Mouse (Mus musculus) embryonic facial prominence, embryonic 13.5 days (tissue): Measurements from ENCODE around the gene Uqcrh. TPM values are rescaled to one million over a fixed set of nuclear protein-coding genes. Genes with fewer than 3 reads are reported as not detected.

Source experiments
- polyA plus RNA-seq: library from polyadenylated mRNA; unstranded; fragments of >200 nt; fragmentation: Nextera tagmentation; extraction: Ambion mirVana; gene quantifications from 2 replicates; pipeline ENCODE4 v1.2.1, GENCODE M21; 2015

Gene Uqcrh
- polyA plus RNA-seq, 1 experiment from 2014 or later = 479 TPM

Other genes with a start within 250 kb of the Uqcrh start
- gene Mob3c, start 247.0 kb downstream of the Uqcrh start, polyA plus RNA-seq = 8.7 and 9.8 TPM in 2 replicates
- 25.9 and 32.2 TPM in 2 replicates for gene Mknk1, start 235.9 kb downstream of the Uqcrh start, polyA plus RNA-seq
- gene Kncn, start 190.7 kb downstream of the Uqcrh start, polyA plus RNA-seq = not detected in 2 replicates
- not detected in 2 replicates for gene 6430628N08Rik, start 184.4 kb downstream of the Uqcrh start, polyA plus RNA-seq
- 2.4 and 3.9 TPM in 2 replicates for gene Dmbx1, start 135.1 kb downstream of the Uqcrh start, polyA plus RNA-seq
- gene Faah, start 57.1 kb downstream of the Uqcrh start, polyA plus RNA-seq = 2.1 and 2.8 TPM in 2 replicates
- 20.6 and 24.4 TPM in 2 replicates for gene Nsun4, start 21.2 kb downstream of the Uqcrh start, polyA plus RNA-seq
- 78.3 and 80.8 TPM in 2 replicates for gene Lrrc41, start 198 bp upstream of the Uqcrh start, polyA plus RNA-seq
- gene Rad54l, start 48.6 kb upstream of the Uqcrh start, polyA plus RNA-seq = 33.6 and 37.6 TPM in 2 replicates
- gene Pomgnt1, start 48.8 kb upstream of the Uqcrh start, polyA plus RNA-seq = 64.4 and 65.3 TPM in 2 replicates
- 2.7 and 3.1 TPM in 2 replicates for gene Lurap1, start 76.3 kb upstream of the Uqcrh start, polyA plus RNA-seq
- 0.98 and 1.0 TPM in 2 replicates for gene Tspan1, start 92.5 kb upstream of the Uqcrh start, polyA plus RNA-seq
- gene 1700042G07Rik, start 98.3 kb upstream of the Uqcrh start, polyA plus RNA-seq = not detected in 2 replicates
- gene Gm49337, start 98.3 kb upstream of the Uqcrh start, polyA plus RNA-seq = not detected in 2 replicates
- 28.9 and 31.6 TPM in 2 replicates for gene Pik3r3, start 146.5 kb upstream of the Uqcrh start, polyA plus RNA-seq